Mouse (Mus musculus): ENCODE data around the gene Hist1h2be. TPM values are rescaled to one million over a fixed set of nuclear protein-coding genes. Genes with fewer than 3 reads are reported as not detected.
"Not testable (repeated sequence)": the region's sequence is repeated elsewhere in the genome, so short reads cannot be mapped to it uniquely, and the experiment has no call there.

The Hist1h2be gene
- polyA plus RNA-seq, 1 experiment from 2014 or later = 0.49 TPM

DNA sequence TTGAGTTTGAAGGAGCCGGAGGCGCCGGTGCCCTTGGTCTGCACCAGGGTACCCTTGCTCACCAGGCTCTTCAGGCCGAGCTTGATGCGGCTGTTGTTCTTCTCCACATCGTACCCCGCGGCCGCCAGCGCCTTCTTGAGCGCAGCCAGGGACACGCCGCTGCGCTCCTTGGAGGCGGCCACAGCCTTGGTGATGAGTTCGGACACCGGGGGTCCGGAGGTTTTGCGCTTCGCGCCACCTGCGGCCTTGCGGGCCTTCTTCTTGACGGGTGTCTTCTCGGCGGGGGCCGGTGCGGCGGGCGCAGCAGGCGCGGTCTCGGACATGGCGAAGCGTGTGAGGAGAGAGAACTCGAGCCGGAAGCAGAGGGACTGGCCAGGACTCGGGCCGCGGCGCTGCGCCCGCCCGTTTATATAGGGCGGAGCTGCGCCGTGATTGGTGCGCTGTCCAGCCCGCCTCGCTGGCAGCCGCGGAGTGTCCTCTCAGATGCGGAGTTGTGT lies 1.3 kb upstream of the Hist1h2be start, which contains the start of gene Hist1h1e:
Gene Hist1h1e, minus strand, starts transcription at position 384 of the 497 bp plus-strand sequence.
- H3K4me2 ChIP-seq (ENCODE audit: low read depth, low read length) = peak within 1 kb of the TSS; percentile 95
- peak within 1 kb of the TSS; percentile 100 for H3K27ac ChIP-seq (ENCODE audit: low read depth)
- H3K9me3 ChIP-seq (ENCODE audit: low read length); H3K27me3 ChIP-seq (ENCODE audit: insufficient read depth, low read length); H3K36me3 ChIP-seq (replicated peaks; ENCODE audit: insufficient read depth, low read length); H3K4me1 ChIP-seq (ENCODE audit: insufficient read depth): not testable (repeated sequence)
- 0 out of 2 replicates have a peak, but pooled peaks have one; percentile 65 for TF ChIP-seq EP300 (IDR thresholded peaks at IDR 0.05; ENCODE audit: low read depth)
- peak; percentile 73 for ATAC-seq
- peak within 1 kb of the TSS; percentile 99 for H3K9ac ChIP-seq (replicated peaks)
- DNase-seq = peak; percentile 95
- 0% methylated on average over 46 of the region's 53 CpGs for WGBS (ENCODE audit: insufficient replicate concordance)
- peak within 1 kb of the TSS; percentile 80 for H3K4me3 ChIP-seq (ENCODE audit: low read depth, low read length)

DNA sequence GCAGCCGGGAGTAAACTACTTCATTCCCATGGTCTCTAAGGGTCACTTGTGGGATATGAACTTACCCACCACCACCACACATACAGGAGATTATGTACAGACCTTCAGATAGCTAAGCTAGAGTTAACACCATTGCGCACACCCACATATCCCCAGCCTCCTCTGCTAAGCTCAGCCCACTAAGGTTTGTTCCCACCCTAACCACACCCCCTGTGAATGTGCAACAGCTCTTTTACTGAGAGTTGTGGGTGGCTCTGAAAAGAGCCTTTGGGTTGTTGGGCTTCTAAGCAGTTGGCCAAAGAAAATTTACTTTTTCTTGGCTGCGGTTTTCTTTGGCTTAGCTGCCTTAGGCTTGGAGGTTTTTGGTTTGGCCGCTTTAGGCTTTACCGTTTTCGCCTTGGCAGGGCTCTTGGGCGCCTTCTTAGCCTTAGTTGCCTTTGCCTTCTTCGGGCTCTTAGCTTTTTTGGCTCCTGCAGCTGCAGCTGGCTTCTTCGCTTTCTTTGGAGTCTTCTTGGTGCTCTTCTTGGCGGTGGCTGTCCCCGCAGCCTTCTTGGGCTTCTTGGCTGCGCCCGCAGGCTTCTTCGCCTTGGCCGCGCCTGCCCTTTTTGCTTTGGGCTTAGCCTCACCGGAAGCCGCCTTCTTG lies 729 bp upstream of the Hist1h2be start:
- H3K9me3 ChIP-seq (ENCODE audit: low read length) = no peaks in the 10 kb centered on the region
- no peaks in the 10 kb centered on the region; the same call in 1 of the 2 replicates for H3K27me3 ChIP-seq (ENCODE audit: insufficient read depth, low read length)
- no peaks in the 10 kb centered on the region for H3K36me3 ChIP-seq (replicated peaks; ENCODE audit: insufficient read depth, low read length)
- H3K27ac ChIP-seq (ENCODE audit: low read depth) = peak overlapping the region; percentile 100
- peak overlapping the region; percentile 95 for H3K4me2 ChIP-seq (ENCODE audit: low read depth, low read length)
- peaks cover 9% of the 10 kb centered on the region for H3K4me1 ChIP-seq (ENCODE audit: insufficient read depth)
- ATAC-seq (peak; percentile 73), DNase-seq (peak; percentile 82)
- TF ChIP-seq EP300 (IDR thresholded peaks at IDR 0.05; ENCODE audit: low read depth) (no peak; the same call in none of the 2 replicates), CTCF (IDR thresholded peaks at IDR 0.05; ENCODE audit: low read depth) (no peak)
- peak overlapping the region; percentile 80 for H3K4me3 ChIP-seq (ENCODE audit: low read depth, low read length)
- peak overlapping the region; percentile 99 for H3K9ac ChIP-seq (replicated peaks)
- WGBS (ENCODE audit: insufficient replicate concordance) = under 1% methylated on average over 18 of the region's 18 CpGs

DNA sequence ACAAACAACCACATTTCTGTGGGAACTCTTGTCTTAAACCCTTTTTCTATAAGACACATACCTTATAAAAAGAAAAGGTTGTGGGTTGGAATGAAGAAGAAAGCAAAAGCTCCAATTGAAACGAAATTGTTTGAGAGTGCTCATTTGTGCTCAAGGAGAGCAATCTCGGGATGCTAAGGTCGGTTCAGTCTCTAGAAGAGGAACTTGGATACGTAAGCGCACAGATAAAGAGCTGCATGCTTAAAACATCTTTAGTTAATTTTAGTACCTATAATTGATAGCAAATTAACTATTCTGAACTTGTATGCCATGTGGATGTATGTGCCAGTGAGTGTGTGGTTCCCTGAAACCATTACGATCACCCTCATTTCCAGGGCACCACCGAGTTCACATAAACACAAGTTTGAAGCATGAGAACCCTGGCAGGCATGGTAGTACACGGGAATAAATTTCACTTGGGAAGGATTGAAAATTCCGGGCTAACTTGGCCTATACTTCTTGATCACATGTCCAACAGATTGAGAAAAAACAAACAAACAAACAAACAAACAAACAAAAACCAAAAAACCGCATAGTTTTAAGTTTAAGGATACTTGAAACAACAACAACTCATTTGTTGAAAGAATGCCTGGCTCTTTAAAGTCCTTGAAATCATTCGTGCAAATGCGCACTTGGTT lies 730 bp downstream of the Hist1h2be start:
- 25% methylated on average over 12 of the region's 12 CpGs for WGBS (ENCODE audit: insufficient replicate concordance)
- Histone ChIP-seq H3K27me3 (ENCODE audit: insufficient read depth, low read length) (no peaks in the 10 kb centered on the region; the same call in 1 of the 2 replicates), H3K9me3 (ENCODE audit: low read length) (no peaks in the 10 kb centered on the region), H3K4me2 (ENCODE audit: low read depth, low read length) (peak overlapping the region; percentile 95), H3K9ac (replicated peaks) (peak overlapping the region; percentile 99), H3K27ac (ENCODE audit: low read depth) (peak overlapping the region; percentile 100), H3K4me1 (ENCODE audit: insufficient read depth) (peaks cover 9% of the 10 kb centered on the region), H3K36me3 (replicated peaks; ENCODE audit: insufficient read depth, low read length) (no peaks in the 10 kb centered on the region), H3K4me3 (ENCODE audit: low read depth, low read length) (peak overlapping the region; percentile 80)
- no peak for ATAC-seq
- no peak for DNase-seq
- TF ChIP-seq CTCF (IDR thresholded peaks at IDR 0.05; ENCODE audit: low read depth) (no peak), EP300 (IDR thresholded peaks at IDR 0.05; ENCODE audit: low read depth) (no peak)

DNA sequence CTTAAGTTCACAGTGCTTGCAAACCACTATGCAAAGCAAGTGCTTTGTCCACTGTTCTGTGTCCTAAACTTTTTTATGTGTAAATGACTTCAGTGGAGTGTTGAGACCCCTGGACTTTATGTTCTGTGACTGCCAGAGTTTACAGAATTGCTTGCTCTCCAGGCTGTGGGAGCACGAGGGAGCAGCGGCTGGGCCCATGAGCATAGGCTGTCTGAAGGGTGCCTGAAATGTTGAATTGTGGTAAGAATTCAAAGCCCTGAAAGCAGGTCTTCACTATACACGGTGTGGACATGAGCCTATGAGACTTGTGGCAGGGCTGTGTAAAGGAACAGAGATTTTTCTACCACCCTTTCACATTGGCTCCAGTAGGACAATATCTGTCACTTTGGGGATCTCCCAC lies 9.3 kb downstream of the Hist1h2be start:
- Histone ChIP-seq H3K4me1 (ENCODE audit: insufficient read depth) (peaks cover 8% of the 10 kb centered on the region; the same call in 1 of the 2 replicates), H3K4me2 (ENCODE audit: low read depth, low read length) (no peak overlapping the region), H3K4me3 (ENCODE audit: low read depth, low read length) (no peak overlapping the region), H3K27me3 (ENCODE audit: insufficient read depth, low read length) (no peaks in the 10 kb centered on the region), H3K36me3 (replicated peaks; ENCODE audit: insufficient read depth, low read length) (no peaks in the 10 kb centered on the region), H3K9ac (replicated peaks) (no peak overlapping the region), H3K27ac (ENCODE audit: low read depth) (no peak overlapping the region), H3K9me3 (ENCODE audit: low read length) (no peaks in the 10 kb centered on the region)
- no peak for TF ChIP-seq EP300 (IDR thresholded peaks at IDR 0.05; ENCODE audit: low read depth)
- TF ChIP-seq CTCF (IDR thresholded peaks at IDR 0.05; ENCODE audit: low read depth) = no peak
- DNase-seq (no peak), ATAC-seq (no peak)
- 85% methylated on average over 3 of the region's 3 CpGs for WGBS (ENCODE audit: insufficient replicate concordance)

DNA sequence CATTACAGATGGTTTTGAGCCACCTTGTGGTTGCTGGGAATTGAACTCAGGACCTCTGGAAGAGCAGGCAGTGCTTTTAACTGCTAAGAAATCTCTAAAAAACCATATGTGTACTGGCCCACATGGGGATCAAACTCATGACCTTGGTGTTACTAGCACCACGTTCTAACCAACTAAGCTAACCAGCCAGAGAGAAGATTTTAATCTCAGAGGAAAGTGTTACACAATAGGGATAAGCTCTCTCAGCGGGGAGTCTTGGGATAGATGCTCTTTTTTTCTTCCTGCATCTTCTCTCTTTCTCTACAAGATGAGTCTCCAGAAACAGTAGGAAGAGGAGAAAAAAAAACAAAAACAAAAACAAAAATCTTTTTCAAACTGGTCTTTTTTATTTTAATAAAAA lies 10.5 kb downstream of the Hist1h2be start:
- no peaks in the 10 kb centered on the region for H3K9me3 ChIP-seq (ENCODE audit: low read length)
- DNase-seq (no peak), ATAC-seq (no peak)
- H3K4me3 ChIP-seq (ENCODE audit: low read depth, low read length) = no peak overlapping the region
- H3K36me3 ChIP-seq (replicated peaks; ENCODE audit: insufficient read depth, low read length) = no peaks in the 10 kb centered on the region
- H3K9ac ChIP-seq (replicated peaks) = no peak overlapping the region
- no peak overlapping the region for H3K27ac ChIP-seq (ENCODE audit: low read depth)
- H3K4me2 ChIP-seq (ENCODE audit: low read depth, low read length) = no peak overlapping the region
- 59% methylated on average over 2 of the region's 2 CpGs for WGBS (ENCODE audit: insufficient replicate concordance)
- TF ChIP-seq CTCF (IDR thresholded peaks at IDR 0.05; ENCODE audit: low read depth) (no peak), EP300 (IDR thresholded peaks at IDR 0.05; ENCODE audit: low read depth) (no peak)
- H3K27me3 ChIP-seq (ENCODE audit: insufficient read depth, low read length) = no peaks in the 10 kb centered on the region
- H3K4me1 ChIP-seq (ENCODE audit: insufficient read depth) = peaks cover 8% of the 10 kb centered on the region; the same call in 1 of the 2 replicates

DNA sequence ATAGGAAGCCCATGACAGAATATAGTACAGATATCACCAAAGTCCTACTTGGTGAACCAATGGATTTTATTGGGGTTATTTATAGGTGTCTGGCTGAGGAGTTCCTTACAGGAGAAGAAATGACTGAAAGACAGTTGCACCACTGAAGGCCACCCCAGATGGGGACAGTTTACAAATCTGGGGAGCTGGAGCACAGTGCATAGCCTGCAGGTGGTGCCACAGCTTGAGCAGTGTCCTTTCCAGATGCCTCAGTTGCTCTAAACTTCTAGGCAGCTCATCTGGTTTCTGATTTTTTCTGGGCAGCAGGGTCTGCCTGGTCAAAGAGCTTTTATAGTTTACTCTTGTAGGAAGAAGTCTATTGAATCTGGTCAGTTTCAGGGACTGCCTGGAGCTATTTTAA lies 11.1 kb downstream of the Hist1h2be start:
- peak overlapping the region; percentile 45; the same call in 1 of the 2 replicates for H3K4me2 ChIP-seq (ENCODE audit: low read depth, low read length)
- 0 out of 2 replicates have a peak overlapping the region, but pooled peaks have one; percentile 9 for H3K9ac ChIP-seq (replicated peaks)
- no peak for ATAC-seq
- H3K27me3 ChIP-seq (ENCODE audit: insufficient read depth, low read length) = no peaks in the 10 kb centered on the region
- peak overlapping the region; percentile 78 for H3K27ac ChIP-seq (ENCODE audit: low read depth)
- H3K36me3 ChIP-seq (replicated peaks; ENCODE audit: insufficient read depth, low read length) = no peaks in the 10 kb centered on the region
- H3K4me3 ChIP-seq (ENCODE audit: low read depth, low read length) = no peak overlapping the region
- TF ChIP-seq CTCF (IDR thresholded peaks at IDR 0.05; ENCODE audit: low read depth) = peak; percentile 30
- TF ChIP-seq EP300 (IDR thresholded peaks at IDR 0.05; ENCODE audit: low read depth) = no peak
- no peak for DNase-seq
- H3K9me3 ChIP-seq (ENCODE audit: low read length) = no peaks in the 10 kb centered on the region
- peaks cover 8% of the 10 kb centered on the region; the same call in 1 of the 2 replicates for H3K4me1 ChIP-seq (ENCODE audit: insufficient read depth)

Measured in liver, postnatal 0 days (tissue).